Mouse (Mus musculus): ENCODE data around the gene Prkar1b. TPM values are rescaled to one million over a fixed set of nuclear protein-coding genes. Genes with fewer than 3 reads are reported as not detected.
A peak's percentile ranks its signal among the peaks of the same experiment; 100 is the strongest.

The Prkar1b gene
- total RNA-seq, 2 experiments from 2014 or later: 0.78 to 1.3 TPM

GRCm38 (mm10) chr5:139110140-139110855, 39.5 kb downstream of the Prkar1b start:
- no peak for DNase-seq (ENCODE audit: low spot score)

GRCm38 (mm10) chr5:139107815-139108214, 42.0 kb downstream of the Prkar1b start:
- DNase-seq (ENCODE audit: low spot score): no peak

GRCm38 (mm10) chr5:139101783-139102182, 48.0 kb downstream of the Prkar1b start:
- DNase-seq (ENCODE audit: low spot score): no peak

GRCm38 (mm10) chr5:139098991-139099972, 50.5 kb downstream of the Prkar1b start:
- no peak for DNase-seq (ENCODE audit: low spot score)

- DNase-seq (ENCODE audit: low spot score): no peak
Measured at GRCm38 (mm10) chr5:139095297-139096110, 54.3 kb downstream of the Prkar1b start.

- DNase-seq (ENCODE audit: low spot score): no peak
Measured at GRCm38 (mm10) chr5:139093534-139093933, 56.3 kb downstream of the Prkar1b start.

GRCm38 (mm10) chr5:139091713-139092112, 58.1 kb downstream of the Prkar1b start:
- DNase-seq (ENCODE audit: low spot score): no peak

- no peak for DNase-seq (ENCODE audit: low spot score)
Measured at GRCm38 (mm10) chr5:139090162-139090561, 59.6 kb downstream of the Prkar1b start.

- DNase-seq (ENCODE audit: low spot score): no peak
Measured at GRCm38 (mm10) chr5:139088173-139088572, 61.6 kb downstream of the Prkar1b start.

- DNase-seq (ENCODE audit: low spot score): peak; percentile 68
Measured at GRCm38 (mm10) chr5:139084831-139085519, 64.8 kb downstream of the Prkar1b start.

- no peak for DNase-seq (ENCODE audit: low spot score)
Measured at GRCm38 (mm10) chr5:139084302-139084701, 65.5 kb downstream of the Prkar1b start.

GRCm38 (mm10) chr5:139083841-139084240, 66.0 kb downstream of the Prkar1b start:
- no peak for DNase-seq (ENCODE audit: low spot score)

- DNase-seq (ENCODE audit: low spot score): peak; percentile 40
Measured at GRCm38 (mm10) chr5:139081370-139081769, 68.4 kb downstream of the Prkar1b start.

- no peak for DNase-seq (ENCODE audit: low spot score)
Measured at GRCm38 (mm10) chr5:139078156-139078462, 71.7 kb downstream of the Prkar1b start.

- no peak for DNase-seq (ENCODE audit: low spot score)
Measured at GRCm38 (mm10) chr5:139077311-139078155, 72.3 kb downstream of the Prkar1b start.

- DNase-seq (ENCODE audit: low spot score): no peak
Measured at GRCm38 (mm10) chr5:139076450-139076849, 73.4 kb downstream of the Prkar1b start.

GRCm38 (mm10) chr5:139075791-139076190, 74.0 kb downstream of the Prkar1b start:
- DNase-seq (ENCODE audit: low spot score): no peak

GRCm38 (mm10) chr5:139075125-139075524, 74.7 kb downstream of the Prkar1b start:
- DNase-seq (ENCODE audit: low spot score): peak; percentile 74

GRCm38 (mm10) chr5:139073977-139074376, 75.8 kb downstream of the Prkar1b start:
- no peak for DNase-seq (ENCODE audit: low spot score)

GRCm38 (mm10) chr5:139072866-139073265, 76.9 kb downstream of the Prkar1b start:
- DNase-seq (ENCODE audit: low spot score): no peak
